Mouse (Mus musculus) gastrocnemius, adult 8-10 months (tissue): Measurements from ENCODE around the gene Rpl41. TPM values are rescaled to one million over a fixed set of nuclear protein-coding genes. Genes with fewer than 3 reads are reported as not detected.
"Not testable (repeated sequence)": the region's sequence is repeated elsewhere in the genome, so short reads cannot be mapped to it uniquely, and the experiment has no call there.

Experiments
- DNase-seq, 2 experiments: peaks; one replicate each; pipeline ENCODE4 v3.0.0; 2022; ENCODE audit warnings: low spot score in 2 of 2
- total RNA-seq, 4 experiments: library from RNA; stranded (reverse); gene quantifications; 2 replicates each; pipeline ENCODE4 v1.2.4; 2022

The Rpl41 gene
- total RNA-seq, 4 experiments from 2014 or later: 907 to 1,327 (median 1,023) TPM

- no peak for DNase-seq
Observed at GRCm38 (mm10) chr10:128556286-128556685, 7.2 kb upstream of the Rpl41 start.

GRCm38 (mm10) chr10:128555567-128555966, 6.5 kb upstream of the Rpl41 start:
- not testable (repeated sequence) for DNase-seq

GRCm38 (mm10) chr10:128550144-128550823, 1.2 kb upstream of the Rpl41 start:
- not testable (repeated sequence) for DNase-seq

- peak; percentile 21 to 36 for DNase-seq
Observed at GRCm38 (mm10) chr10:128549682-128550057, 565 bp upstream of the Rpl41 start.

- DNase-seq: not testable (repeated sequence)
Observed at GRCm38 (mm10) chr10:128548051-128548791, 884 bp downstream of the Rpl41 start.

GRCm38 (mm10) chr10:128547361-128548032, 1.6 kb downstream of the Rpl41 start, which contains the start of gene Zc3h10:
Zc3h10 (minus strand) TSS chr10:128547774.
- DNase-seq: peak; percentile 85 to 93

GRCm38 (mm10) chr10:128546787-128547186, 2.3 kb downstream of the Rpl41 start:
- no peak for DNase-seq

GRCm38 (mm10) chr10:128546361-128546760, 2.7 kb downstream of the Rpl41 start:
- DNase-seq: no peak

GRCm38 (mm10) chr10:128545570-128545898, 3.6 kb downstream of the Rpl41 start:
- DNase-seq: no peak

GRCm38 (mm10) chr10:128544674-128545569, 4.2 kb downstream of the Rpl41 start:
- no peak for DNase-seq

- no peak for DNase-seq
Observed at GRCm38 (mm10) chr10:128544151-128544657, 4.9 kb downstream of the Rpl41 start.

GRCm38 (mm10) chr10:128543100-128543499, 6.0 kb downstream of the Rpl41 start:
- DNase-seq: no peak

- DNase-seq: no peak
Observed at GRCm38 (mm10) chr10:128538340-128538870, 10.7 kb downstream of the Rpl41 start.

GRCm38 (mm10) chr10:128536266-128536940, 12.7 kb downstream of the Rpl41 start:
- DNase-seq: peak; percentile 84 to 86

GRCm38 (mm10) chr10:128535624-128536265, 13.4 kb downstream of the Rpl41 start:
- no peak for DNase-seq

- no peak for DNase-seq
Observed at GRCm38 (mm10) chr10:128535206-128535605, 13.9 kb downstream of the Rpl41 start.

- DNase-seq: no peak
Observed at GRCm38 (mm10) chr10:128526366-128527356, 22.4 kb downstream of the Rpl41 start.

- DNase-seq: peak; percentile 93 to 96
Observed at GRCm38 (mm10) chr10:128525671-128526308, 23.3 kb downstream of the Rpl41 start, which contains the start of gene Esyt1. Esyt1 (minus strand) TSS chr10:128525871.
